Mouse (Mus musculus) ES-E14 (cell line): ENCODE measurements at regions not wholly inside any gene's neighbourhood (a gene's known extent, or its start where the extent isn't known, plus 50 kb on each side); places are given as distances from the start of the nearest gene placed in this dataset.

ENCODE experiments used
- HCFC1 ChIP-seq: IDR thresholded peaks from 2 replicates; pipeline ENCODE4 v1.6.1; 2012; ENCODE audit warnings: low read length, inconsistent platforms, borderline replicate concordance; ENCODE audit not compliant: insufficient read depth
- ZC3H11A ChIP-seq: IDR thresholded peaks from 2 replicates; pipeline ENCODE4 v1.6.1; 2012; ENCODE audit warnings: low read depth, mild to moderate bottlenecking, inconsistent platforms, low read length, borderline replicate concordance

DNA sequence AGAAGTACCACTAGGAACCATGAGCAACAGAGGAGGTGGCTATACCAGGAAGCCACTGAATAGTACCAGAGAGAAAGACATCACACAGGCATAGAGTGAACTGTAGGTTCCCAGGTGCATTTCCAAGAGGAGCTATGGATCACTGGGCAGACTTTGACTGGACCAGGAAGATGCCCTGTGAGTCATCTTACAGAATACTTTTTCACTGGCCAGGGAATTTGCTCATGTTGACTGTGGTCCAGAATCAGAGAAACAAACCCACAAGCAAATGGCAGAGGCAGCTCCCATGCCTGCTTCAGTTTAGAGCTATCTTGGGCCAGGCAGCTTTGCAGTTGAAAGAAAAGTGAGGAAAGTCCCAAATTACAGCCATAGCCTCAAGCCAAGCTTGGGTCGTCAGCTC is 95.0 kb downstream of the Kcna5 start:
- TF ChIP-seq HCFC1 (no peak), ZC3H11A (no peak)
